Mouse (Mus musculus): Measurements from ENCODE around the gene Rap1gap.
A peak's percentile ranks its signal among the peaks of the same experiment; 100 is the strongest.

Rap1gap gene

DNA sequence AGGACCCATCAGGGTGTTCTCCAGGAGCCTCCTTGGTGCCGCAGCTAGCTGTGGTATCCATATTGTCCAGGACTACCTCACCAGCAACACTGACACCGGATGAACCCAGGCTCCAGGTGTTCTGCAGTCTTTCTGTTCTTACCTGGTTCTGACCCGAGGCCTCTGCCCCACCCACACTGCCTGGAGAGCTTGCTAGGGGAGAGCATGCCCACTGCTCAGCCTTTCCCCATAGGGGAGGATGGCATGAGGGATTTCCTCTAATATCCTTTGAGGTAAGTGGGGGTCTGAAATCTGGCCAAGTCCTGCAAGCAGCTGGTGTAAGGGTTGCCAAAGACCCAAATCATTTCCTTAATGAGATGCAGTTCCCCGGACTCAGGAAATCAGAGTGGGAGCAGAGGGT is 1.0 kb upstream of the Rap1gap start:
- DNase-seq, result no peak

DNA sequence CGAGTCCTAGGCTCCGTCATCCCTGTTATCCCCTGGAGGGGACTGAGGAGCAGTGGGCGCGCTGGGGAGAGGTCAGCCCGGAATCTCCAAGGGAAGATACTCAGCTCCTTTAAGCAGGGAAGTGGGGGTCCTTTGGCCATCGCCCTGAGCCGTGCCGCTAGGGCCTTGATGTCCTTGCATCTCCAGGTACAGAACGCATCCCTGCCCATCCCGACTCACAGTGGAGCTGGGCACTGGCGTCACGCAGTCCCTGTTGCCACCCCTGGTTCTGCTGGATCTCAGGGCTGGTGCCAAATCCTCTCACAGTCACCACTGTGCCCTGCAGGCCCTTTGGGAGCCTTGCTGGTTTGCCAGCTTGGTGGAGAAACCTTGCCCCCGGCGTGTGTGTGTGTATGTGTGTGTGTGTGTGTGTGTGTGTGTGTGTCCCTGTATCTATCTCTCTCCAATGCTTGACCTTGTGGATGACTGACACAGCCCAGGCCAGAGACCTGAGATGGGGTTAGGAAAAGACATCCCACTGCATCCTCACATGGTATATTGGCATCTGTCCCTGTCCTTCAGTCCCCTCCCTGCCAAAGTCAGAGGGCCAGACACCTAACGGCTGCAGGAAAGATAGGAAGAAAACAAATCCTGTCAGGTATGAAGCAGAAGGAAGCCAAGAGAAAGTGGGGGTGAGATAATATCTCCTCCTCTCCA is 602 bp downstream of the Rap1gap start:
- DNase-seq, result no peak

DNA sequence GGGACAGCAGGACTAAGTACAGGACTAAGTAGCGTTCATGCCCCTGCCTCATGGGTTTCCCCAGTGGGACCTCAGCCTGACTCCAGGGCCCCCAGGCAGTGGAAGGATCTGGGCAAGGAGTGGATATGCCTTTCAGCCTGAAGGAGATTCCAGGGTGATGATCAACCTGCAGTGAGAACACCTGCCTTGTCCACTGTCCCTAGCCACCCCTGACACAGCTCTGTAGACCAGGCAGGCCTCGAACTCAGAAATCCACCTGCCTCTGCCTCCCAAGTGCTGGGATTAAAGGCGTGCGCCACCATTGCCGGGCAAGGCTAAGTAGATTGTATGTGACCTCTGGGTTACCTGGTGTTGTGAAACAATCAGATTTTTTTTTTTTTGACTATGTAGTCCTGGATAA is 1.3 kb downstream of the Rap1gap start:
- DNase-seq, result no peak

DNA sequence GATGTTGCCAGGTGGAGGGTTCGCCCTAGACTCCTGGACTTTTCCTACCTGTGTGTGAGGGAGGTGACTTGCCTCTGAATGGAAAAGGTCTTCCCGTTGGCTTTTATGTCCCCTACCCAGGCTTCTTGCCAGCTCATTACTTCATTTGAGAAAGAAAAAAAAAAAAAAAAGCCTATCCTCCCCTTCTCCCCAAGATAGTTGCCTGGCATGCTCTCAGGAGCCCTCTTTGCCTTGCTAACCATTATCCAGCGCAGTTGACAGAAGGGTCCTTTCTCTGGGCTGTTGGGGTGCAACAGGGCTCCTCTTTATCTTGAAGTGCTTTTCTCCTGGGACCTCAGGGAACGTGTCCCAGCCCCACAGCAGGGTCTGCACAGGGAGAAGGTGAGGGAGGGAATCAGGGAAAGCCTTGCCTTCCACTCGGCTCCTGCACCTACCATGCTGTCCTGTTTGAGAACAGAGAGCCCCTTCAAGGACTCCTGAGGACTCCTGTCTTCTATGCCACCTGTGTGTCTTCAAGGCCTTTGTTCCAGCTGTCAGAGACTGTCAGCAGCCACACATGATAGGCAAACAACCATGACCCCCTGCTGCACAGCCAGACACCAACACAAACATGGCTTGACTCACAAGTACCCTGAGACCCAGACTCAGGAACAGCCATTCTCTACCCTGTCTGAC is 1.9 kb downstream of the Rap1gap start:
- no peak for DNase-seq

DNA sequence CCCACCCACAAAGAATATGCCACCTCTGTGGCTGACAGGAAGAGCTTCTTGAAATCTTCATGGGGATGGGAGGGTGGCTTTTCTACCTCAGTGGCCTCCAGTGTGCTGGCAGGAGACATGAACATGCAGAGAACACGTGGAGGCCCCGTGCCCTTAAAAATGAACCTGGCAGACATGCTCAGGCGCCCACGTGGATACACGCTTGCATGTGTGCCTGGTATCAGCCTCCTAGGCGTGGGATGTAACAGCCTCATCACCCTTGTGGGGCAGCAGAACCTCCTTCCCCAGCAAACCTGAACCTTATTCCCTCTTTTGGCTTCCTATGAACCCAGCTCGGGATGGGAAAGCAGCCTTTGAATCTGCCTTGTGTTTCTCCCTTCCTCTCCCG is 2.4 kb downstream of the Rap1gap start:
- no peak for DNase-seq

DNA sequence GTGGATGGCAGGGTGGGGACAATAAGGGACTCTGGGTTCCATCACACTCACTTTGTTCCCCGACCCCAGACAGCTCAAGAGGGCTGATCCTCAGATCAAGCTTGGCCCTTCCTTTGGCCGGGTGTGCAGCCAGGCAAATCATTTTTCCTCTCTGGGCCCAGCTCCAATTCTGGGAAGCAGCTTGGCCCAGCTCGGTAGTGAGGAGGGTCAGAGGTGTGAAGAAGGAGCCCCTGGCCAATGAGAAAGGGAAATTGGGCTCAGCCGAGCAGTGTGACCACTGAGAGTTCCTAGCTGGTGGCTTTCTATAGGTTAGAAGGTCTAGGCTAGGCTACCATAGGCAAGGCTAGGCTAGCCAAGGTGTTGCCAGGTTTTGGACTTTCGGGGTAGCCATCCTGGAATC is 3.2 kb downstream of the Rap1gap start:
- no peak for DNase-seq

DNA sequence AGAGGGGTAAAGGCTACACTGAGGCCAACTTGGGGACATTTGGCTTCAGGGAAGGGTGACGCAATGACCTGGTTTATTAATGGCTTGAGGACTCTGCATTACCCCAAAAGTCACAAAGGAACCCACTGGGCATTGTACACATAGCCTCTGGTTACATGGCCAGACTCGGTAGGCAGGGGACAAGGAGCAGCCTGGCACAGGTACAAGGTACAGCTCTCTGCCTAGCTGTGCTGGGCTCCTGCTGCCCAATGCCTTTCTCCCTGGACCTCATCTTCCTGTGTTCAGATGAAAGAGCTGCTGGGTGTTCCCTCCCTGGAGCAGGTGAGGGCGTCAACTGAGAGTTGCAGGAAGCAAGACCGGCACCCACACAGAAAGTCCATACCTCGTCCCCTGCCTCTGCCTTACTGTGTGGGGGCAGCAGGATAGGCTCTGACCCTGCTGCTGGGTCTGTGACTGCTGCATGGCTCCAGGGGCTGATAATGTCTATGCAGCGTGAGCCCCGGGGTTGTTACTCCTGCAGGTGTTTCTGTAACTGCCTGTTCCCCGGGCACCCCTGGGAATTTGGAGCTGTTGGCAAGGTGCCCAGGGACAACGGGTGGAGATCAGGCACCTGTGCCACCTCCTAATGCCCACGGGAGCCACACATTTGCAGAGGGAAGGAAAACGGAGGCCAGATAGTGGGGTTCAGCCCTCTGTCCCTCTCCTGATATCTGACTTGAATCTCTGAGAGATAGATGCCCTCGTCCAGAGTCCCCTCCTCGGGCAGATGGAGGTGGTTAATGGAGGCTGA is 7.4 kb downstream of the Rap1gap start:
- DNase-seq, result no peak

DNA sequence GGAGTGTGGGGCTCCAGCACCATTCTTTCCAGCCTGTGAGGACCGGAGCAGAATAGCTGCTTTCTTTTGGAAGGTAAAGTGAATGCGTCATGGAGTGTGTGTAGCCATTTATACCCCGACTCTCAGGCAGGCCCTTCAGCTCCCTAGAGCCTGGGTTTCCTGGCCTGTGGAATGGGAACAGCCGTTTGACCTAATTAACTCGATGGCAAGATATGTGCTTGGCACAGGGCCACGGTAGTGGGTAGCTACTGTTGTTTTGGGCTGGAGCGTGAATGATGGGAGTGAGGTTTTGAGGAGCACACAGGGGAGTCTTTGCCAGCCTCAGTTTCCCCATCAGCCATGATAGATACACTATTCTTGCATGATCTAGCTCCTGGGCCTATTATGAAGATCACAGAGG is 11.0 kb downstream of the Rap1gap start:
- no peak for DNase-seq

DNA sequence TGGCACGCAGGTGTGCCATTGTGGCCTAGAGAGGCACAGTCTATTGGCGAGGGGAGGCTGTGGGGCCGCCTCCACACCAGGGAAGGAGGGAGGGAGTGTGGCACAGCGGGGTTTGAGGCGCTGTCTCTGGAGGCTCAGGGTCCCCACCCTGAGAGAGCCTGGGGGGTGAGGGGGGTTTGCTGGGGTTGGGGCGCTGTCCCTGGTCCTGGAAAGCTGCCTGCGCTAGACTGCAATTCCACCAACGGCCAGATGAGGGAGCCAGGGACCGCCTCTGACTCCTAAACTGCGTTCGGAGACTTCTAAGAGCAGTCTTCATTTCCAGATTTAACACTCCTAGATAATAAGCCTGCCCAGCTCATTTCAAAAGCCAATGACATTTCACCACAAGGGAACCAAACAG is 11.5 kb downstream of the Rap1gap start:
- peak; percentile 78 for DNase-seq

DNA sequence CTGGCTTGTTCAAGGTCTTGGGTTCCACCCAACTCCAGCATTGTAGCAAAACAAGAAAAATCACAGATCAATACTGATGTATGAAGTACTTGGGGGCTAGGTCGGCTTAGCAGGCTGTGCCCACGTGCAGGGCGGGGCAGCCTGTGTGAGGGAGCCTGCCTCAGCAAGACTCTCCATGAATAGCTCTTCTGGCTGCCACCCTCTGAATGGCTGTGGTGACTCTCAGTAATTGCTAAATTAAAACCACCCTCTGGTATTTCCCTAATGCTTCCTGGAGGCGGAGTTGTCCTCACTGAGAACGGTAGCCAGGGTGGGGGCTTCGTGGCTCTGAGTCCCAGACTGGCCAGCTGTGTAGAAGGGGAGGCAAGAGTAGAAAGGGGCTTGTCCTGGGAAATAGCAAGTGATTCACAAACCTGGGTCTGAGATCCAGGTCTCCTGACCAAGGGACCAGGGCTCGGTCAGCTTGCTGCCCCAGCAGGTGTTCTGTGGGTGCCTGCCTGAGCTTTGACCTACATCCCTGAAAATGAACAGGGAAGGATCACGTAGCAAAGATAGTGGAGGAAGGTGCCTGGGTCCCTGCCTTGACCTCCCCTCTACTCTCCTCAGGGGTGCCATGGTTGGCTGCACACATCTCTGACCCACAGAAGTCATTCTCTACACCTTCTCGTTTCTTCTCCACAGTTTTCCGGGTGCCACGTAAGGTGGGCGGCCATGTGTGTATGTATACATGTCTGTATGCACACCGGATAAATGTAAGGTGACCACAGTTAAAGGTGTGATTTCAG is 12.4 kb downstream of the Rap1gap start:
- no peak for DNase-seq

DNA sequence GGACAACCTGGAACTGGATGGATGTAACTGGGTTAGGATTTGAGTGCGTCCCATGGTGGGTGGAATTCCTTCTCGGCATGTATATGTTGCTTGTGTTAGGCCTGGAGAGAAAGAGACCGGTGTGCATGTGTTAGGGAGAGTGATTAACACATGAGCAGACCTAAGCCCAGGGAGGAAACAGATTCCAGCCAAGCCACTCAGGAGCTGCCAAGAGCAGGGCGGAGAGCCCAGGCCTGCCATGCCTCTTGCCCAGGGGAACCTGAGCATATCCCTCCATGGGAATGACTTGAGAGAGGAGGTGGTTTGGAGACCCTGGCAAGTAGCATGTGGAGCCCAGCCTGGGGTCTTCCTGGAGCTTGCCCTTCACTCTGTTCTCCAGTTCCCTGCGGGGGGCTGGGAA is 13.4 kb downstream of the Rap1gap start:
- DNase-seq, result no peak

DNA sequence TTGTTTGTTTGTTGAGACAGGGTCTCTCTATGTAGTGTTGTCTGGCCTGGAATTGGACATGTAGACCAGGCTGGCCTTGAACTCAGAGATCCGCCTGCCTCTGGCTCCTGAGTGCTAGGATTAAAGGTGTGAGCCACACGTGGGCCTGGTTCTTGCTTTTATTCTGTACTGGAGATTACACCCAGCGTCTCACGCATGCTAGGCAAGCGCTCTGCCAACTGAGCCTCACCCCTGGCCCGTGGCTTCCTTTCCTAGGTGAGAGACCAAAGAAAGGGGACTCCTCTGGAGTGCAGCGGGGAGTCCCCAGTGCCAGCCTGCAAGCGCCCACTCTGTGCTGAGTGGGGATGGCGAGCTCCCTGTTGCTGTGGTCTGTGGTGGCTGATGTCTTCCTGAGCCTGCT is 14.0 kb downstream of the Rap1gap start:
- no peak for DNase-seq

DNA sequence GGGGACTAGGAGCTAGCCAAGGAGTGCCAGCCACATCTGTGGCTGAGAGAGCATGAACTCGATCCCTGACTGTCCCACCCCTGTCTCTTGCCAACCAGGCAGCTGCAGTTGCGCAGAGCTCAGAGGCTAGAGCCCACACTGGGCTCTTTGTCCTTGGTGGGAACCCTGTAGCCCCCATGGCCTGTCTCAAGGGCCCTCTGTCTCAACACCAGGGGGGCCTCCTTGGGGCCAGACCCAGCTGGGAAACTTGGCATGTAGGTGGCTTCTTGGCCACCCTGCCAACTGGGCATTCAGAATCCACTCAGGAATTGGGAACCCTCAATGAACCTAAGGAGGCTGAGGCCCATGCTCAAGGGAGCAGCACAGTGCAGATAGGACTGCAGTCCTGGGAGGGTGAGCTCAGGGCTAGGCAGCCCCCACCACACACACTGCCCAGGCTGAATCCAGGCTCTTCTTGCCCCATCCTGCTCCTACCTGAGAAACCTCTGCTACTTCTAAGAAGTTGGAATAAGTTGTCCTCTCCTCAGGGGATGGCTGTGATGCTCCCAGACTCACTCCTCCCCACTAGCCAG is 15.5 kb downstream of the Rap1gap start:
- DNase-seq, result no peak

DNA sequence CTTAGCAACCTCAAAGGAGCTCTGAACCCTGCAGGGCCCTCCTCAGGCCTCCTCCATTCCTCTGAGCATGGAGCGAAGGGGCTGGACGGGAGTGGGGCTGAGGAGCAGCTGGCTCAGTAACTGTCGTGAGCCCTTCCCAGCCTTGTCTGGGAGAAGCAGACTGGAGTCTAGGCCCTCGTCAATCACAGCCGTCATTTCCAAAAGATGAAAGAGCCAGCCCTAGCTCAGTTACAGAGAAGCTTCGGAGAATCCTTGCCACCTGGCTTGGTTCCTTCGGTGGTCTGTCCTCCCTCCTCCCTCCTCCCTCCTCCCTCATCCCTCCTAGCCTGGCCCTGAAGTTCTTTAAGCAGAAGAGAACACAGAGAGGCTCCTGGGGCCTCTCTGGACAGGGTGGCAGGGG is 16.2 kb downstream of the Rap1gap start:
- no peak for DNase-seq

DNA sequence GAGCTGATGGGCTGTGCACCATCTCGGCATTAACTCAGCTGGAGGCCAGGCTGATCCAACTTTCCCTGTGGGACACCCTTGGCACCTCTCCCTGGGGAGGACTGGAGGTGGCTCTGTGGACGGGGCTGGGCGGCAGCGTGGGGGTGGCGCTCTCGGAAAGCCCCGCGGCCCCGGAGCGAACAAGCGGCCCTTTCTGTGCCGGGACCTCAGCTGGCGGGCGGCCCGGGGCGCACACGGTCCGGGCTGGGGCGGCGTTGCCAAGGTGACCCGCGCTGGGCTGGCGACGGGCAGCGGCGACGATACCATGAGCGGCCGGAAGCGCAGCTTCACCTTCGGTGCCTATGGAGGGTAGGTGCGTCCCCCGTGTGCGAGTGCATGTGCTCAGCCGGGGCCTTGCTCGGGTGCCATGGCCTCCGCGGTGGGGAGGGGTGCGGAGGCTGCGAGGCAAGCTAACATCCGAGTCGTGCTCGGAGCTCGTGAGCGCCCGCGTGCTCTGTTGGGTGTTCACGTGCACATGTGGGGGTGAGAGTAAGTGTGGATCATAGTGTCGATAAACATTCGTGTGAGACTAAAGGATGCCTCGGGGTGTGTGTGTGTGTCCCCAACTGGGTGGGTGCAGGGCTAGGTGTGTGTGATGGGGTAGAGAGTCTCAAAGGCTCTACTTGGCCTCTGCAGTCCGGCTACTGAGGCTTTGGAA is 17.0 kb downstream of the Rap1gap start:
- no peak for DNase-seq

DNA sequence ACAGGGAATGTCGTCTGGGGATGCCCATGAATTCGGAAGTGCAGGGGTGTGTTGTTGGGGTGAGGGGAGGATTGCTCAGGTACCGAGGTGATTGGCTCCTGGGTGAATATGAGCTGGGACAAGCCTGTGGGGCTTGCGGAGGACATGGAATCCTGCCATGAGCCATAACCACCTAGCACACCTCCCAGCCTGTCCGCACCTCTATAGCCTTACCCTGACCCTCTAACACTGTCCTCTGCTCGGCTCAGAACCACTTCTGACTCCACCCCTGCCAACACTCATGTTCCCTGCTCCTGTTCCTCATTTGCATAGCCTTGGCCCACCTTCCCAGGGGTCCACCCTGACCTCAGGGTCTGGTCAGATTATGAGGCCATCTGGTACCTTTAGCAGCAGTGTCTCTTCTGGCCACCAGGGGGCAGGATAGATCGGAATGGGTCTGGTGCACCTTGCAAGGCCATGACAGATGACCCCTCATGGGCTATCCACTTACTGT is 18.5 kb downstream of the Rap1gap start:
- DNase-seq, result peak; percentile 64

DNA sequence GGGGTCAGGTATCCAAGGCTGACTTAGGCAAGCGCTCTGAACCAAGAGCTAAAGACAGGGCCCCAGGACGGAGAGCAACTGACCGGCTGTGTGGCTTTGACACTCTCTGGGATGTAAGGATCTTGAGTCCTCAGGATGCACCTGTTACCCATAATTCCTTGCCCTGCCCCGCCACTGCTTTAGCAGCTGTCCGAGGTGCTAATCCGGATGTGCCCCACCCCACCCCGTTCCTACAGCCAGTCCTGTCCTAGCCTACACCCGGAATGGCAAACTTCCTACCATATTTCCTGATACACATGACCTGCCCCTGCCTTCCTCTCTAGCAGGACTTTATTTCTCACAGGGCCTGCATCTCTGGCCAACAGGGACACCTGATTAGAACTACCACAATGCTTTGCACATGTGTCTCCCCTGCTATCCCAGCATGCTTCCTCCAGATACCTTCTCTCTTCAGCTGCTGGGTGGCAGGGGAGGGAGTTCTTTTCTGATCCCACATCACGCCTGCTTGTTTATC is 20.4 kb downstream of the Rap1gap start:
- DNase-seq, result no peak

DNA sequence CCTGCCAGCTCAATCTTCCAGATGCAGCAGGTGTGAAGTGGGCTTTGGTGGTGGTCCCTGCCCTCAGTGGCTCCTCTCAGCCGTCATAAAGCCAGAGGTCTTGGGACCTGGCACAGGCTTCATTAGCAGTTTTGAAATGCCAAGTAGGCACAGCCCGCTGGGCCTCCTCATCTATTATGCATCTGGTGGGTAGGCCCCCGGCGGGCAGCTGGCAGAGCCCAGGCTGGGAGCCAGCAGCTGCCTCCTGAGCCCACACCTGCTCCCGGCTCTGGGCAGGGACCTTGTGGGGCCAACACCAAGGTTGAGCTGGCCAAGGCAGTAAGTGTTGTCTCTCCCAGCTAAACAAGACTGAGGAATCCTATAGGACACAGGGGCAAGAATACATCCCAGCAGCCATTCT is 21.8 kb downstream of the Rap1gap start:
- DNase-seq, result no peak

DNA sequence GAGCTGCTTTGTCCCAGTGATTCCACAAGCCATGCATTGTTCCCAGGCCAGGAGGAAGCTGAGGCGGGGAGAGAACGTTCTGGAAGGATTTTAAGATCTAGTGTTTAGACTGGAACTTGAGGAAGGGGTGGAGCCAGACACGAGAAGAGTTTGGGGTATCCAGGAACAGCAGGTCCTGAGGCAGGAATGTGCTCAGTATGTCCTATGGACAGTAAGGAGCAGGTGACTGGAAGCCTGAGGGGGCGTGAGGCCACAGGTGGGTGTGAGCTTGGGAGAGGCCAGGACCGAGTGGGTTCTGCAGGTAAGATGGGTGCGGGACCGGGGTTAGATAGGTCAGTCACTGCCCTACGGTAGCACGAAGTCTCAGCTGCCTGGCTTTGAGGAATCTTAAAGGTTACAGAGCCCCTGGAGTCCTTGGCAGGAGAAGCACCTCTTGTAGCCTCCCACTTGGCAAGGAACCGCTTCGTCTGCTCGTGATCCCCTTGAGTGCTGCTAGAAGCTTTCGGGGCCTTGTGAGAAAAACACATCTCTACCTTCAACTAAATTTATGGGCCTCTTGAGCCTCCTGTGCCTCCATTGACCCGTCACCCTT is 22.8 kb downstream of the Rap1gap start:
- peak; percentile 75 for DNase-seq

DNA sequence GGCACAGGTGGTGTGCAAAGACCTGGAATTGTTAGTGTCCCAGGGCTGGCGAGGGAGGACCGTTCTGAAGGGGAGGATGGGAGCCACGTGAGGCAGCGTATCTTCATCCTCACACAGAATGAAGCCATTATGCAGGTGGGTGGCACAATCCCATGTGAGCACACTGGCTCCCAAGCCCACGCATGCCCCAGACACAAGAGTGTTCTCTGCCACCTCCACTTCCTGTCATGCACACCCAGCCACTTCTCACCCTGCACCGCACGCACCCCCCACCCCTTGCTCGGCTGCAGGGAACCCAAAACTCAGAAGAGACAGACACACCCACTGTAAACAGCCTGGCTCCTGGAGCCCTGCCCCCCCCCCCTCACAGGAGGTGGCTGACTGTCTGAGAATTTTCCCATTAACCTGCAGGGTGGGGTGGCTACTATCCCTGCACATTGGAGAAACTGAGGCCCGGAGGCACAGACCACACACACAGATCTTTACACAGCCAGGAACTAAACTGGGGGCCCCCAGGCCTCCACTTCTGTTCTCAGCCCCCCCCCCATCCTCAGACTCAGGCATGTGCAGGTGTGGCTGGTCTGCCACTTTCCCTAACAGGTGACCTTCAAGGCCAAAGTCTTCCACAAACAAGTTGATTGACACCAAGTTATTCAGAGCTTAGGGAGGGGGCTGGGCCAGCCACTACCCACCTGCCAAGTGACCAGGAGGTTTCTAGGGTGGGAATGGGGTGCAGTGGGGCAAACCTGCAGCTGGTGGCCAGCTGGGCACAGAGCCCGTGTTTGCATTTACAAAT is 27.8 kb downstream of the Rap1gap start:
- no peak for DNase-seq

DNA sequence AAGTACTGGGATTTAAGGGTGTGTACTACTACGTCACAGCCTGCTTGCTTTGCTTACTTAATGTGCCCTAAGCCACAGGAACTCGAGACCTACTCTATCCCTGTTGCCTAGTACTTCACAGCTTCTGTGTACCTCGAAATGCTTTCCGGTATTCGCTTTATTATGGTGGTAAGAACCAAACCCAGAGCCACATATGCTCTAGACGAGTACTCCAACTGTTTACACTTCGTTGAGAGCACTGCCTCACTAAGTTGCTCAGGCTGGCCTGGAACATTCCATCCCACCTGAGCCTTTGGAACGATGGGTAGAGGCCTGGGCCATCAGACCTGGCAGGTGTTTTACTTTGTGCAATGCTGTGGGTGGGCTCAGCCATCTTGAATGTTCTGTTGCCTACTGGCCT is 30.8 kb downstream of the Rap1gap start:
- peak; percentile 71 for DNase-seq
